ENCODE assay signal across 7 mouse cellular contexts in genomic region chr12:65075733-65076310, GRCm38 (mm10). TPM values are rescaled to one million over a fixed set of nuclear protein-coding genes. Genes with fewer than 3 reads are reported as not detected.
DNase-seq lines count a peak whose midpoint lies in the region; ATAC-seq and TF ChIP-seq lines count a peak whose summit lies in the region.

No protein-coding gene starts in this region.

- H3K27me3 ChIP-seq in forebrain, embryonic 13.5 days: no peaks in the 10 kb centered on the region
- H3K27me3 ChIP-seq in liver, embryonic 15.5 days: no peaks in the 10 kb centered on the region

- no peak for TF ChIP-seq CTCF in lung, adult 2 months (IDR thresholded peaks at IDR 0.05; ENCODE audit: insufficient read depth, low read length)
- no peak for TF ChIP-seq CTCF in bone marrow, adult 2 months (IDR thresholded peaks at IDR 0.05; ENCODE audit: control insufficient read depth, insufficient read depth, low read length)

- H3K36me3 ChIP-seq in forebrain, embryonic 13.5 days (ENCODE audit: poor library complexity, severe bottlenecking): peaks cover 10% of the 10 kb centered on the region
- peaks cover 17% of the 10 kb centered on the region for H3K36me3 ChIP-seq in liver, embryonic 15.5 days (replicated peaks)

- peak overlapping the region; percentile 95 for H3K4me3 ChIP-seq in lung, adult 2 months (replicated peaks; ENCODE audit: extremely low read depth, low read depth, low read length)
- H3K4me3 ChIP-seq in bone marrow, adult 2 months (replicated peaks; ENCODE audit: control insufficient read depth, low read depth, low read length): peak overlapping the region; percentile 89
- peak overlapping the region; percentile 86 for H3K4me3 ChIP-seq in forebrain, embryonic 13.5 days
- peak overlapping the region; percentile 94 for H3K4me3 ChIP-seq in liver, embryonic 15.5 days (replicated peaks)

- WGBS in lung, adult 2 months: under 1% methylated on average over 41 of the region's 41 CpGs
- WGBS in bone marrow, adult 2 months: under 1% methylated on average over 41 of the region's 41 CpGs
- 0% methylated on average over 40 of the region's 41 CpGs for WGBS in forebrain, embryonic 13.5 days
- WGBS in liver, embryonic 15.5 days (ENCODE audit: insufficient replicate concordance): under 1% methylated on average over 41 of the region's 41 CpGs

- H3K9me3 ChIP-seq in forebrain, embryonic 13.5 days (replicated peaks): no peaks in the 10 kb centered on the region
- no peaks in the 10 kb centered on the region for H3K9me3 ChIP-seq in liver, embryonic 15.5 days (replicated peaks)

- peak overlapping the region; percentile 42; the same call in 1 of the 2 replicates for H3K27ac ChIP-seq in bone marrow, adult 2 months (ENCODE audit: control insufficient read depth, insufficient read depth, low read depth, low read length, poor library complexity)
- H3K27ac ChIP-seq in forebrain, embryonic 13.5 days: peak overlapping the region; percentile 88
- H3K27ac ChIP-seq in liver, embryonic 15.5 days (replicated peaks): peak overlapping the region; percentile 83

- H3K4me1 ChIP-seq in lung, adult 2 months (ENCODE audit: control insufficient read depth, insufficient read depth, low read length): peaks cover 3% of the 10 kb centered on the region
- no peaks in the 10 kb centered on the region; the same call in 1 of the 2 replicates for H3K4me1 ChIP-seq in bone marrow, adult 2 months (ENCODE audit: control insufficient read depth, insufficient read depth, low read length)
- H3K4me1 ChIP-seq in forebrain, embryonic 13.5 days: peaks cover 42% of the 10 kb centered on the region
- peaks cover 46% of the 10 kb centered on the region for H3K4me1 ChIP-seq in liver, embryonic 15.5 days (replicated peaks)

- DNase-seq in lung, adult 2 months: no peak
- DNase-seq in lung, postnatal 25 days (ENCODE audit: low spot score): no peak
- no peak for DNase-seq in urinary bladder, postnatal 4 days (ENCODE audit: low spot score in 2 of 2)
- no peak for DNase-seq in embryo, embryonic 11 days

- ATAC-seq in forebrain, embryonic 13.5 days: peak; percentile 11; the same call in 1 of the 2 replicates
- ATAC-seq in liver, embryonic 15.5 days (ENCODE audit: insufficient read depth): peak; percentile 1; the same call in 1 of the 2 replicates

- H3K9ac ChIP-seq in forebrain, embryonic 13.5 days: peak overlapping the region; percentile 89
- peak overlapping the region; percentile 86 for H3K9ac ChIP-seq in liver, embryonic 15.5 days

- no peak for TF ChIP-seq POLR2A in lung, adult 2 months (IDR thresholded peaks at IDR 0.05; ENCODE audit: borderline replicate concordance, extremely low read depth, low read depth, low read length)
- no peak for TF ChIP-seq POLR2A in bone marrow, adult 2 months (IDR thresholded peaks at IDR 0.05; ENCODE audit: borderline replicate concordance, control insufficient read depth, low read depth, low read length)

- H3K4me2 ChIP-seq in forebrain, embryonic 13.5 days: peak overlapping the region; percentile 93
- peak overlapping the region; percentile 92 for H3K4me2 ChIP-seq in liver, embryonic 15.5 days

RNA-seq across cellular contexts. Expression of gene Fancm, which starts 0.4 kb away (rescaled TPM):
- polyA plus RNA-seq in lung, adult 2 months (2012; rRNA removed): 1.1 and 1.4 TPM in 2 replicates
- polyA plus RNA-seq in bone marrow, adult 2 months (2011; ENCODE audit: insufficient read depth, insufficient read length, low replicate concordance, missing spikeins): 2.7 and 5.1 TPM in 2 replicates
- polyA plus RNA-seq in forebrain, embryonic 13.5 days (2015; fragmentation: Nextera tagmentation; extraction: Ambion mirVana): 11.8 and 13.9 TPM in 2 replicates
- polyA plus RNA-seq in liver, embryonic 15.5 days (2015; fragmentation: Nextera tagmentation; extraction: Ambion mirVana): 5.4 and 6.0 TPM in 2 replicates

RNA-seq across cellular contexts. Expression of gene Fkbp3, which starts 2.0 kb away (rescaled TPM):
- 23.4 and 23.8 TPM in 2 replicates for polyA plus RNA-seq in lung, adult 2 months (2012; rRNA removed)
- polyA plus RNA-seq in bone marrow, adult 2 months (2011; ENCODE audit: insufficient read depth, insufficient read length, low replicate concordance, missing spikeins): 41.2 and 73.8 TPM in 2 replicates
- 636 and 684 TPM in 2 replicates for polyA plus RNA-seq in forebrain, embryonic 13.5 days (2015; fragmentation: Nextera tagmentation; extraction: Ambion mirVana)
- 84.5 and 116 TPM in 2 replicates for polyA plus RNA-seq in liver, embryonic 15.5 days (2015; fragmentation: Nextera tagmentation; extraction: Ambion mirVana)

RNA-seq across cellular contexts. Expression of gene Prpf39, which starts 39.7 kb away (rescaled TPM):
- 8.5 and 13.2 TPM in 2 replicates for polyA plus RNA-seq in lung, adult 2 months (2012; rRNA removed)
- polyA plus RNA-seq in bone marrow, adult 2 months (2011; ENCODE audit: insufficient read depth, insufficient read length, low replicate concordance, missing spikeins): 15.9 and 22.2 TPM in 2 replicates
- 63.2 and 64.9 TPM in 2 replicates for polyA plus RNA-seq in forebrain, embryonic 13.5 days (2015; fragmentation: Nextera tagmentation; extraction: Ambion mirVana)
- 13.8 and 16.9 TPM in 2 replicates for polyA plus RNA-seq in liver, embryonic 15.5 days (2015; fragmentation: Nextera tagmentation; extraction: Ambion mirVana)
